Mouse (Mus musculus) intestine, embryonic 14.5 days (tissue): ENCODE results near the gene Zfp523. TPM values are rescaled to one million over a fixed set of nuclear protein-coding genes. Genes with fewer than 3 reads are reported as not detected.
"Not testable (repeated sequence)": the region's sequence is repeated elsewhere in the genome, so short reads cannot be mapped to it uniquely, and the experiment has no call there.

Experiments
- ATAC-seq: fragments of 200-750 bp; cut with Nextera tagmentation; replicated peaks from 2 replicates; pipeline ENCODE4 v1.8.0; 2017; ENCODE audit warnings: low read depth, moderate number of reproducible peaks, moderate TSS enrichment, moderate library complexity; ENCODE audit not compliant: low FRiP score, low TSS enrichment
- DNase-seq: peaks from one replicate; pipeline ENCODE4 v3.0.0-alpha.2; 2018; ENCODE audit warnings: low spot score
- H3K27ac ChIP-seq: fragments of 300-500 bp; sonication (generic); 2 replicates; pipeline ENCODE4 v1.5.1; 2014; ENCODE audit warnings: low read depth, mild to moderate bottlenecking, control low read depth
- H3K27me3 ChIP-seq: fragments of 300-500 bp; sonication (generic); replicated peaks from 2 replicates; pipeline ENCODE4 v1.6.1; 2014; ENCODE audit warnings: low read length, control low read depth; ENCODE audit not compliant: control insufficient read depth, insufficient read depth
- H3K36me3 ChIP-seq: fragments of 300-500 bp; sonication (generic); 2 replicates; pipeline ENCODE4 v1.6.1; 2014; ENCODE audit warnings: low read length, control low read depth; ENCODE audit not compliant: control insufficient read depth, insufficient read depth
- H3K4me1 ChIP-seq: fragments of 300-500 bp; sonication (generic); replicated peaks from 2 replicates; pipeline ENCODE4 v1.6.1; 2014; ENCODE audit warnings: low read length, control low read depth, mixed read lengths; ENCODE audit not compliant: control insufficient read depth, insufficient read depth
- H3K4me2 ChIP-seq: fragments of 300-500 bp; sonication (generic); 2 replicates; pipeline ENCODE4 v1.6.1; 2014; ENCODE audit warnings: low read length
- H3K4me3 ChIP-seq: fragments of 300-500 bp; sonication (generic); 2 replicates; pipeline ENCODE4 v1.5.1; 2014; ENCODE audit warnings: low read depth, low read length, control low read depth, mixed read lengths
- H3K9ac ChIP-seq: fragments of 300-500 bp; sonication (generic); 2 replicates; pipeline ENCODE4 v1.6.1; 2014; ENCODE audit warnings: mild to moderate bottlenecking, low read length
- H3K9me3 ChIP-seq: fragments of 300-500 bp; sonication (generic); 2 replicates; pipeline ENCODE4 v1.6.1; 2016; ENCODE audit warnings: low read length, control low read depth; ENCODE audit not compliant: control insufficient read depth
- WGBS: fragments of 180-500 bp; shearing (Covaris S2); extraction: QIAGEN DNeasy Blood & Tissue Kit; methylation state at CpG from one replicate; pipeline ENCODE4 v1.1.7; 2014; 5-methylcytosine and 5-hydroxymethylcytosine counted together
- polyA plus RNA-seq: library from polyadenylated mRNA; unstranded; fragments of >200 nt; fragmentation: Nextera tagmentation; extraction: Ambion mirVana; gene quantifications from 2 replicates; pipeline ENCODE4 v1.2.1, GENCODE M21; 2014

The Zfp523 gene
- polyA plus RNA-seq, 1 experiment from 2014 or later = 32.4 TPM

- peaks cover 14% of the 10 kb centered on the region for H3K4me1 ChIP-seq
- peak overlapping the region; percentile 57 for H3K4me2 ChIP-seq
- no peak overlapping the region for H3K4me3 ChIP-seq
- peaks cover 11% of the 10 kb centered on the region for H3K36me3 ChIP-seq
- 79% methylated on average over 8 of the region's 8 CpGs for WGBS
- DNase-seq = no peak
- no peaks in the 10 kb centered on the region for H3K27me3 ChIP-seq
- H3K27ac ChIP-seq = no peak overlapping the region
- ATAC-seq = no peak
- H3K9ac ChIP-seq = no peak overlapping the region
- H3K9me3 ChIP-seq = no peaks in the 10 kb centered on the region
Observed at GRCm38 (mm10) chr17:28208314-28208612, 31.3 kb downstream of the Zfp523 start.

DNA sequence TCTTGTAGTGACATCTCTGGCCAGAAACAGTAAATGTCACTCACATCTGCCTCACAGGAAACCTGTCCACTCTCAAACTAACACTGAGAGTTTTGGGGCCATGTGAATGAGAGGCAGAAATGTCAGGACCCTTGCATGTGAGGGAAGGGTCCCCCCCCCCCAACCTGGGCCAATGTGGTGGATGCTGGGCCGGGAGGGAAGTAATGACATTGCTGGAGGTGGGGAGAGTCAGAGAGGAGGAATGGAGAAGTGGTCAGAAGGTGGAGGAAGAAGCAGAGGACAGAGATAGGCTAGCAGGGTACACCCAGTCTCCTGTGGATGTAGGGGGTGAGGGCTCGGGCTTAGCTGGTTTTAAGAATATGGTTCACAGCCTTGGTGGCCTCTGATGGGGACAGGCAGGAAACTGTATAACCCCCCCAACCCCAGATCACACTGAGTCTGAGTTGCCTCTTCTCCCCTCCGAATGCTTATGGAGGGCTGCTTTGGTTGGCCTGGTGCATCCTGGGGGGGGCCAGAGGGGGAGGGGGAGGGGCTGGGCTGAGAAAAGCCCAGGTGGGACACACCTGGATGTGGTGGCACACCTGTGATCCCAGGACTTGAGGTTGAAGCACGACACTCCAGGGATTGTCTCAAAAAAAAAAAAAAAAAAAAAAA, 32.7 kb downstream of the Zfp523 start:
- 58% methylated on average over 4 of the region's 4 CpGs for WGBS
- no peaks in the 10 kb centered on the region for H3K27me3 ChIP-seq

DNA sequence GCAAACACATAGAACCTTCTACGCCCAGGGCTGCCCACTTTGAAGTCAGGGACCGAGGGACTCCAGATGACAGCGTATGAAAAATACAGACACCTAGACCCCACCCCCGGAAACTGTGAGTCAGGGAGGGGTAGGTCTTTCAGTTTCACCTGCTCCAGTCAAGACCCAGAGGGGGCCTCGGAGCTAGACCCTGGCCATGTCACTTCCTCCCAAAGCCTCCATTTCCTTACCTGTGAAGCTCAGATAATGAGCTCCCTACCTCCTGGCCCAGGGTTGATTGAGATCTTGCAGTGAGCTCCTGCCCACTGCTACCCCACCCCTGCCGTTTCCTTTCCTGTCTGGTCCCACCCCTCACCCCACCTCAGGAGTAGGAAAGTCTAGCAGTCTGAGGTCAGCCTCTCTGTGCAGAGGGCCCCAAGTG, 35.0 kb downstream of the Zfp523 start:
- DNase-seq = no peak
- H3K27ac ChIP-seq = no peak overlapping the region
- ATAC-seq = no peak

More for the DNA sequence above, 32.7 kb downstream of the Zfp523 start:
- Histone ChIP-seq H3K9me3 (no peaks in the 10 kb centered on the region), H3K36me3 (peaks cover 9% of the 10 kb centered on the region), H3K27ac (no peak overlapping the region), H3K4me1 (peaks cover 14% of the 10 kb centered on the region), H3K9ac (no peak overlapping the region), H3K4me3 (no peak overlapping the region), H3K4me2 (no peak overlapping the region)
- DNase-seq (no peak), ATAC-seq (no peak)

DNA sequence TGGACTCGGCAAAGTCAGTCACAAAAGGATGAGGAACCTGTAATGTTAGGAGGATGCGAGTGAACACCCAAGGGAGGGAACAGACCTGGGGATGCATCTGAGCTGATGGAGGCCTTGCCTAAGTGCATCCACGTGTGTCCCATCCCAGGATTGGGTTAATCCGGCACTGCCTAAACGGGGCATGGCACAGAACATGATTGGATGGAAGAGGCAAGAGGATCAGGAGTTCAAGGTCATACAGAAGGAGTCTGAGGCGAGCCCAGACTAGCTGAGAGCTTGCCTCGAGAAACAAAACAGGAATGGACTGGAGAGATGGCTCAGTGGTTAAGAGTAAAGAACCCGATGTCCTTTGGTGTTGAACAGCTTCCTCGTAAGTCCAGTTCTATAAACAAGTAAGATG, 35.5 kb downstream of the Zfp523 start:
- no peak overlapping the region for H3K9ac ChIP-seq
- no peaks in the 10 kb centered on the region for H3K9me3 ChIP-seq
- no peaks in the 10 kb centered on the region for H3K27me3 ChIP-seq
- H3K4me2 ChIP-seq = no peak overlapping the region
- H3K4me1 ChIP-seq = peaks cover 7% of the 10 kb centered on the region
- H3K4me3 ChIP-seq = no peak overlapping the region
- no peak for ATAC-seq
- WGBS = 59% methylated on average over 9 of the region's 9 CpGs
- no peak for DNase-seq
- H3K36me3 ChIP-seq = no peaks in the 10 kb centered on the region
- H3K27ac ChIP-seq = no peak overlapping the region

More for the DNA sequence above, 35.0 kb downstream of the Zfp523 start:
- H3K27me3 ChIP-seq = no peaks in the 10 kb centered on the region
- H3K36me3 ChIP-seq = no peaks in the 10 kb centered on the region
- WGBS = 67% methylated on average over 6 of the region's 6 CpGs
- H3K4me1 ChIP-seq = peaks cover 11% of the 10 kb centered on the region
- no peak overlapping the region for H3K9ac ChIP-seq
- no peak overlapping the region for H3K4me3 ChIP-seq
- no peaks in the 10 kb centered on the region for H3K9me3 ChIP-seq
- no peak overlapping the region for H3K4me2 ChIP-seq

GRCm38 (mm10) chr17:28213236-28213635, 36.3 kb downstream of the Zfp523 start:
- no peak for DNase-seq
- Histone ChIP-seq H3K4me1 (peaks cover 5% of the 10 kb centered on the region; the same call in 1 of the 2 replicates), H3K4me3 (no peak overlapping the region), H3K4me2 (no peak overlapping the region), H3K27me3 (no peaks in the 10 kb centered on the region), H3K9ac (no peak overlapping the region), H3K36me3 (no peaks in the 10 kb centered on the region), H3K27ac (no peak overlapping the region), H3K9me3 (no peaks in the 10 kb centered on the region)
- 30% methylated on average over 4 of the region's 4 CpGs for WGBS
- no peak for ATAC-seq

GRCm38 (mm10) chr17:28216791-28217190, 39.9 kb downstream of the Zfp523 start:
- ATAC-seq = no peak
- Histone ChIP-seq H3K4me2 (no peak overlapping the region), H3K4me3 (no peak overlapping the region), H3K4me1 (peaks cover 5% of the 10 kb centered on the region; the same call in 1 of the 2 replicates), H3K27me3 (no peaks in the 10 kb centered on the region), H3K36me3 (no peaks in the 10 kb centered on the region), H3K9ac (no peak overlapping the region), H3K9me3 (no peaks in the 10 kb centered on the region), H3K27ac (no peak overlapping the region)
- 86% methylated on average over 9 of the region's 9 CpGs for WGBS
- no peak for DNase-seq

DNA sequence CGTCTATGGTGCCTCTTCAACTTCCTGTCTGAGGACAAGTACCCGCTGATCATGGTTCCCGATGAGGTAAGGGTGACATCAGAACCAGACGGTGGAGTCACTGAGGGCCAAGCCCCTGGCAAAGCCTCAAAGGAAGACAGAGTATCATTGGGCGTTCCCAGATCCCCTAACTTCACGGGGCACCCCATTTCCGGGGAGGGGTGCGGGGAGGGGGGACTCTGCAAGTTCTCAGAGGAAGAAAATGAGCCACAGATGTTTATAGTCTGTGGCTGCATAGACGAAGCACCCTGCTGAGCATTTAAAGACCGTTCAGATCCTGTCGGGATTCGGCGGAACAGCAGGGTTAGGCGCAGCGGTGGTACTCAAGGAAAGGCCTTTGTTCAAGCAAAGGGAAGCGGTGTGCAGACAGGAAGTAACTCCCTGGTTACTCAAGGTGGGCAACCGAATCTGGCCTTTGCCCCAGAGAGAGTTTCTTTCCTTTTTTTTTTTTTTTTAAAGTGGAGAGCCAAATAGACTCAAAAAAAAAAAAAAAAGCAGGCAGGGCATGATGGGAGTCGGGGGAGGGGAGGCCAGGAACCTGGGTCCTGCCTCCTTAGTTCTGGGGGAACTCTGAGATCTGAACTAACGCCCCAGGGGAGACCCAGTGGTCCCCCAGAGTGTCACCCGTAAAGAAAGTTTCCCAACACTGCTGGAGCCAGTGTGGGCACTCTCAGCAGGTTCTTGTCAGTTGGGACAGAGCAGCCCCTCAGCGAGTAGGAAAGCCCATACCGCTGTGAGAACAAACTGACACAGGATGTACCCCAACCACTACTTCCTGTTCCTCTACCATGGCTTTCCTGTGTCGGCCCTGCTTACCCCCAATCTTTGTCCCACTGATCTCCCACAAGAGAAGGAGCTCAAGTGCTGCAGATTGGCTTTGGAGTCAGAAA, 41.1 kb downstream of the Zfp523 start:
- Histone ChIP-seq H3K36me3 (no peaks in the 10 kb centered on the region), H3K27ac (no peak overlapping the region; the same call in 1 of the 2 replicates), H3K4me2 (peak overlapping the region; percentile 33), H3K27me3 (no peaks in the 10 kb centered on the region), H3K4me1 (peaks cover 7% of the 10 kb centered on the region), H3K9ac (no peak overlapping the region), H3K9me3 (no peaks in the 10 kb centered on the region), H3K4me3 (no peak overlapping the region)
- no peak for ATAC-seq
- no peak for DNase-seq
- 27% methylated on average over 23 of the region's 23 CpGs for WGBS

DNA sequence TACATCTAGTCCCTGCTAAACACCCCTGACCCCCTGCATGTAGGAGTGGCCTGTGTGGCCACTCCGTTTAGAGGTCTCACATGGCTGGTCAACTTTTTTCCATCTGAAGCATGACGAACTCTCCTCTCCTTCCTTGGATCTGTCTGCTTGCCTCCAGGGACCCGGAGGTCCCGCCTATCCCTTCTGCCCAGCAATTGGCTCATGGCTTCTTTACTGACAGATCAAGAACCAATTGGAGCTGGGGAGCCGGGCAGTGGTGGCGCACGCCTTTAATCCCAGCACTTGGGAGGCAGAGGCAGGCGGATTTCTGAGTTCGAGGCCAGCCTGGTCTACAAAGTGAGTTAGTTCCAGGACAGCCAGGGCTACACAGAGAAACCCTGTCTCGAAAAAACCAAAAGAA, 45.5 kb downstream of the Zfp523 start:
- H3K27ac ChIP-seq, H3K4me2 ChIP-seq, H3K9me3 ChIP-seq, H3K36me3 ChIP-seq, H3K4me3 ChIP-seq, DNase-seq, ATAC-seq, H3K27me3 ChIP-seq, H3K9ac ChIP-seq: not testable (repeated sequence)
- WGBS = 92% methylated on average over 10 of the region's 10 CpGs
- H3K4me1 ChIP-seq = peaks cover 11% of the 10 kb centered on the region
